Mouse (Mus musculus) adrenal gland, postnatal 36 days (tissue): ENCODE measurements at regions not wholly inside any gene's neighbourhood (a gene's known extent, or its start where the extent isn't known, plus 50 kb on each side); places are given as distances from the start of the nearest gene placed in this dataset.

Experiments
- DNase-seq, 2 experiments: peaks; one replicate each; pipeline ENCODE4 v3.0.0; 2021; ENCODE audit warnings: mixed read lengths in 1 of 2

- DNase-seq = no peak
Observed at GRCm38 (mm10) chr16:5829071-5829470, 56.1 kb upstream of the Rbfox1 start.

- no peak for DNase-seq
Observed at GRCm38 (mm10) chr16:5823316-5823715, 61.8 kb upstream of the Rbfox1 start.

- DNase-seq = no peak
Observed at GRCm38 (mm10) chr16:5817166-5817565, 68.0 kb upstream of the Rbfox1 start.

GRCm38 (mm10) chr16:5812245-5812820, 72.8 kb upstream of the Rbfox1 start:
- DNase-seq = no peak

GRCm38 (mm10) chr16:5811654-5811992, 73.5 kb upstream of the Rbfox1 start:
- DNase-seq = no peak

- DNase-seq = no peak
Observed at GRCm38 (mm10) chr16:5810986-5811653, 74.0 kb upstream of the Rbfox1 start.

GRCm38 (mm10) chr16:5798188-5798587, 87.0 kb upstream of the Rbfox1 start:
- DNase-seq = no peak

GRCm38 (mm10) chr16:5792216-5792615, 92.9 kb upstream of the Rbfox1 start:
- DNase-seq = peak in 1 of 2 experiments; percentile 11

GRCm38 (mm10) chr16:5790161-5790560, 95.0 kb upstream of the Rbfox1 start:
- DNase-seq = no peak

GRCm38 (mm10) chr16:5787206-5787605, 97.9 kb upstream of the Rbfox1 start:
- no peak for DNase-seq

GRCm38 (mm10) chr16:5766771-5767421, 118.3 kb upstream of the Rbfox1 start:
- no peak for DNase-seq

- peak; percentile 61 to 64 for DNase-seq
Observed at GRCm38 (mm10) chr16:5765143-5765542, 120.0 kb upstream of the Rbfox1 start.

GRCm38 (mm10) chr16:5760821-5761220, 124.3 kb upstream of the Rbfox1 start:
- DNase-seq = no peak

GRCm38 (mm10) chr16:5759021-5759420, 126.1 kb upstream of the Rbfox1 start:
- no peak for DNase-seq

- no peak for DNase-seq
Observed at GRCm38 (mm10) chr16:5742716-5743507, 142.2 kb upstream of the Rbfox1 start.

GRCm38 (mm10) chr16:5740776-5741175, 144.4 kb upstream of the Rbfox1 start:
- DNase-seq = no peak

GRCm38 (mm10) chr16:5733608-5734007, 151.5 kb upstream of the Rbfox1 start:
- no peak for DNase-seq

GRCm38 (mm10) chr16:5722506-5722905, 162.6 kb upstream of the Rbfox1 start:
- DNase-seq = peak; percentile 4 to 17

GRCm38 (mm10) chr16:5713476-5713875, 171.7 kb upstream of the Rbfox1 start:
- DNase-seq = no peak

GRCm38 (mm10) chr16:5709831-5710230, 175.3 kb upstream of the Rbfox1 start:
- no peak for DNase-seq

- peak; percentile 46 to 52 for DNase-seq
Observed at GRCm38 (mm10) chr16:5700731-5701255, 184.4 kb upstream of the Rbfox1 start.

GRCm38 (mm10) chr16:5688322-5688721, 196.8 kb upstream of the Rbfox1 start:
- DNase-seq = no peak
